Mouse (Mus musculus): ENCODE results near the gene Nol4l. TPM values are rescaled to one million over a fixed set of nuclear protein-coding genes. Genes with fewer than 3 reads are reported as not detected.

The Nol4l gene
- total and polyA plus RNA-seq, 3 experiments: 4.4 to 7.1 TPM; not detected in 1

DNA sequence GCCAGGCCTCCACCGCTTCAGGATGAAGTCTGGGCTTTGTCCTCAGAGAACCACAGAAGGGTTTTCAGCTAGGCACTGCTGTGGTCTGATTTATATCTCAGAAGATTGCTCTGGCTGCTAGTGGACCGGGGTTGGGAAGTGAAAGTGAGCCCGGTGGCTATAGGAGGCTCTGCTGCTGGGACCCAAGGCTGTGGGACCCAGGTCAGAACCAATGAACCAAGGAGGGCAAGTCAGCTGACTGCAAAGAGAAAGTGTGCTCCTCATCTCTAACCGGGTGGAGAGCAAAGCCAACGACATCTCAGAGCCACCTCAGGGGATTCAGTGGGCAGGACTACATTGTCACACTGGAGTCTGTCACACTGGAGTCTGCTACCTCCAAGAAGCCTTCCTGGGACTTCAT, 23.4 kb downstream of the Nol4l start:
- H3K4me3 ChIP-seq (ENCODE audit: control insufficient read depth in 1 of 2, insufficient read depth in 1 of 2, low read depth in 2 of 2, low read length in 2 of 2): no peak overlapping the region
- no peak overlapping the region for H3K9ac ChIP-seq (ENCODE audit: control insufficient read depth, low read depth, low read length, poor library complexity, severe bottlenecking)
- DNase-seq (ENCODE audit: low read depth, low spot score): no peak
- TF ChIP-seq USF2 (IDR thresholded peaks at IDR 0.05; ENCODE audit: borderline replicate concordance in 1 of 2, insufficient read depth in 1 of 2, low read depth in 1 of 2, low read length in 2 of 2): no peak
- TF ChIP-seq TCF12 (IDR thresholded peaks at IDR 0.05; ENCODE audit: low read depth, low read length): no peak
- TF ChIP-seq RAD21 (IDR thresholded peaks at IDR 0.05; ENCODE audit: low read depth, low read length): no peak
- no peak for TF ChIP-seq EP300 (IDR thresholded peaks at IDR 0.05; ENCODE audit: low read depth in 1 of 2, low read length in 2 of 2)
- no peak for TF ChIP-seq POLR2AphosphoS2 (IDR thresholded peaks at IDR 0.05; ENCODE audit: low read length)
- no peak for TF ChIP-seq JUND (IDR thresholded peaks at IDR 0.05; ENCODE audit: low read depth, low read length)
- H3K36me3 ChIP-seq (ENCODE audit: control insufficient read depth in 1 of 2, insufficient read depth in 2 of 2, low read length in 2 of 2): peaks cover 0 to 11% of the 10 kb centered on the region in 2 experiments; a peak in 2 of 4 replicates
- H3K27me3 ChIP-seq (ENCODE audit: control insufficient read depth in 1 of 2, insufficient read depth in 2 of 2, low read length in 2 of 2): no peaks in the 10 kb centered on the region
- H3K79me2 ChIP-seq (ENCODE audit: control insufficient read depth, insufficient read depth, low read length, poor library complexity): no peaks in the 10 kb centered on the region
- peaks cover 12 to 16% of the 10 kb centered on the region in 2 experiments for H3K4me1 ChIP-seq (ENCODE audit: control insufficient read depth in 1 of 2, insufficient read depth in 2 of 2, low read length in 2 of 2)
- H3K27ac ChIP-seq (ENCODE audit: control insufficient read depth, low read depth, low read length): no peak overlapping the region
- H3K9me3 ChIP-seq (replicated peaks; ENCODE audit: insufficient read depth, low read length): no peaks in the 10 kb centered on the region

DNA sequence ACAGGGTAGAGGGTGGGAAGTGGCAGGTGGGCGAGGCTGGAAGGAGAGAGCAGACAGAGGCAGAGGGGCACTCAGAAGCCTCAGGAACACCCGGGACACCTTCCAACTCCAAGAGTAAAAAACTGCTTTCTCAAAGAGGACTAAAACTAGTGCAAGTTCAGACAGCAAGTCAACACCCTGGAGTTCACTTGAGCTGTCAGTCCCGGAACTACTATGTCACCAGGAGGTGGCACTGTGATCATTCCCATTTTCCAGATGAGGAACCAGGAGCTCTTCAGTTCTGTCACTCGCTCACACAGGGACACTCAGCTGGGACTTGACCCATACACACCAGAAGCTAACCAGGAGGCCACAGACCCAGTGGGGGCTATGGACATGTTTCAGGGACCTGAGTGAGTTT, 30.6 kb downstream of the Nol4l start:
- no peak overlapping the region for H3K4me3 ChIP-seq (ENCODE audit: control insufficient read depth in 1 of 2, insufficient read depth in 1 of 2, low read depth in 2 of 2, low read length in 2 of 2)
- no peak for TF ChIP-seq ELF1 (IDR thresholded peaks at IDR 0.05; ENCODE audit: low read depth, low read length)
- TF ChIP-seq SIN3A (IDR thresholded peaks at IDR 0.05; ENCODE audit: low read length): no peak
- TF ChIP-seq ZKSCAN1 (IDR thresholded peaks at IDR 0.05; ENCODE audit: low read depth, low read length): no peak
- TF ChIP-seq SMC3 (IDR thresholded peaks at IDR 0.05; ENCODE audit: low read depth, low read length): peak; percentile 65
- no peak for TF ChIP-seq EP300 (IDR thresholded peaks at IDR 0.05; ENCODE audit: low read depth in 1 of 2, low read length in 2 of 2)
- peak; percentile 50 for TF ChIP-seq RAD21 (IDR thresholded peaks at IDR 0.05; ENCODE audit: low read depth, low read length)
- no peak for TF ChIP-seq JUND (IDR thresholded peaks at IDR 0.05; ENCODE audit: low read depth, low read length)
- no peak for TF ChIP-seq POLR2AphosphoS2 (IDR thresholded peaks at IDR 0.05; ENCODE audit: low read length)
- TF ChIP-seq MAZ (IDR thresholded peaks at IDR 0.05; ENCODE audit: low read depth, low read length): no peak
- TF ChIP-seq POLR2AphosphoS5 (IDR thresholded peaks at IDR 0.05; ENCODE audit: borderline replicate concordance, low read depth, low read length): no peak
- no peak for TF ChIP-seq E2F4 (IDR thresholded peaks at IDR 0.05; ENCODE audit: borderline replicate concordance, low read depth, low read length)
- no peak for TF ChIP-seq UBTF (IDR thresholded peaks at IDR 0.05; ENCODE audit: borderline replicate concordance, insufficient read depth, low read depth, low read length)
- TF ChIP-seq CHD2 (IDR thresholded peaks at IDR 0.05; ENCODE audit: low read length): no peak
- no peak for TF ChIP-seq MEF2A (IDR thresholded peaks at IDR 0.05; ENCODE audit: extremely low read depth, insufficient replicate concordance, low read depth, low read length, poor library complexity, severe bottlenecking)
- TF ChIP-seq MYC (IDR thresholded peaks at IDR 0.05; ENCODE audit: low read depth, low read length): no peak
- no peak for TF ChIP-seq TBP (IDR thresholded peaks at IDR 0.05; ENCODE audit: low read depth, low read length)
- TF ChIP-seq ZMIZ1 (IDR thresholded peaks at IDR 0.05; ENCODE audit: low read depth, low read length): no peak
- TF ChIP-seq NELFE (IDR thresholded peaks at IDR 0.05; ENCODE audit: low read depth, low read length): no peak
- no peak for TF ChIP-seq HCFC1 (IDR thresholded peaks at IDR 0.05; ENCODE audit: low read depth, low read length)
- no peak for TF ChIP-seq MAX (IDR thresholded peaks at IDR 0.05; ENCODE audit: low read length)
- no peak for TF ChIP-seq BHLHE40 (IDR thresholded peaks at IDR 0.05; ENCODE audit: borderline replicate concordance, low read depth, low read length)
- TF ChIP-seq GATA1 (IDR thresholded peaks at IDR 0.05; ENCODE audit: low read depth, low read length): no peak
- no peak for TF ChIP-seq CHD1 (IDR thresholded peaks at IDR 0.05; ENCODE audit: low read depth, low read length)
- TF ChIP-seq TAL1 (IDR thresholded peaks at IDR 0.05; ENCODE audit: low read length): no peak
- TF ChIP-seq KAT2A (conservative IDR thresholded peaks at IDR 0.05; ENCODE audit: low read depth, low read length): no peak
- no peak for TF ChIP-seq ETS1 (IDR thresholded peaks at IDR 0.05; ENCODE audit: low read depth, low read length)
- no peak for TF ChIP-seq NRF1 (IDR thresholded peaks at IDR 0.05; ENCODE audit: insufficient read depth, low read depth, low read length, poor library complexity, severe bottlenecking)
- no peak for TF ChIP-seq USF2 (IDR thresholded peaks at IDR 0.05; ENCODE audit: borderline replicate concordance in 1 of 2, insufficient read depth in 1 of 2, low read depth in 1 of 2, low read length in 2 of 2)
- TF ChIP-seq TCF12 (IDR thresholded peaks at IDR 0.05; ENCODE audit: low read depth, low read length): no peak
- peak; percentile 36 to 62 (median 46) for TF ChIP-seq CTCF (IDR thresholded peaks at IDR 0.05 in 2 of 3, conservative IDR thresholded peaks at IDR 0.05 in 1 of 3; ENCODE audit: control insufficient read depth in 1 of 3, insufficient read depth in 1 of 3, low read depth in 2 of 3, low read length in 3 of 3, poor library complexity in 1 of 3, severe bottlenecking in 1 of 3)

More for the DNA sequence above, 30.6 kb downstream of the Nol4l start:
- Histone ChIP-seq H3K27ac (ENCODE audit: control insufficient read depth, low read depth, low read length) (no peak overlapping the region), H3K9ac (ENCODE audit: control insufficient read depth, low read depth, low read length, poor library complexity, severe bottlenecking) (no peak overlapping the region), H3K27me3 (ENCODE audit: control insufficient read depth in 1 of 2, insufficient read depth in 2 of 2, low read length in 2 of 2) (no peaks in the 10 kb centered on the region), H3K4me1 (ENCODE audit: control insufficient read depth in 1 of 2, insufficient read depth in 2 of 2, low read length in 2 of 2) (peaks cover 12 to 31% of the 10 kb centered on the region in 2 experiments; a peak in 3 of 4 replicates), H3K9me3 (replicated peaks; ENCODE audit: insufficient read depth, low read length) (no peaks in the 10 kb centered on the region), H3K36me3 (ENCODE audit: control insufficient read depth in 1 of 2, insufficient read depth in 2 of 2, low read length in 2 of 2) (peaks cover 0 to 24% of the 10 kb centered on the region in 2 experiments; a peak in 2 of 4 replicates), H3K79me2 (ENCODE audit: control insufficient read depth, insufficient read depth, low read length, poor library complexity) (peaks cover 4% of the 10 kb centered on the region)
- DNase-seq (ENCODE audit: low read depth, low spot score): peak; percentile 40

All from MEL (cell line).